Mouse (Mus musculus): ENCODE measurements at regions not wholly inside any gene's neighbourhood (a gene's known extent, or its start where the extent isn't known, plus 50 kb on each side); places are given as distances from the start of the nearest gene placed in this dataset.

DNA sequence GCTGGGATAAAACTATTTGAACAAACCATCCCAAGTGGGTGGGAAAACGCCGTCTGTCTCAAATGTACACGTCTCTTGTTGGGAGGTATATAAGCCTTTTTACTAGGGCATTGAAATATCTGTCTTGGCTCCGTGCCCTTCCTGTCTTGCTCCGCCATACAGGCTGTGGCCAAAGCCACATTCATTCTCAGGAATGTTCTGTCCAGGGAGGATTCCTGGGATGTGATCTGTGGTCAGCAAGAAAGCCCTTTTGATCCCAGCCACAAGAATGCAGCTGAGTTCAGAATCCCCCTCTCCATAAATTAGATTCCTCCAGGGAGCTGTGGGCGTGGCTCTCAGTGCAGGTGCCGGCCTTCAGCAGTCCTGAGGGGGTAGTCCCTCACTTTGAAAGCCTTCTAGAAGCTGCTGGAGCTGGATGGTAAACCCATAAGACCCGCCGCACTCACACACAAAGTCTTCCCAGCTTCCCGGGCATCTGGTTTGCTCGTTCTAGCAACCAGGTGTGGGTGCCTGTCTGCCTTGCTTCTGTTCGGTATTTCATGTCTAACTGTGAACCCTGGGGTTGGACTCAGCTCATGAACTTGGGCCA lies 125.6 kb upstream of the Cdkn3 start:
- Histone ChIP-seq H3K9ac (ENCODE audit: low read length) (no peak overlapping the region), H3K4me3 (ENCODE audit: low read depth, low read length) (no peak overlapping the region), H3K27ac (ENCODE audit: low read depth, low read length) (no peak overlapping the region), H3K27me3 (ENCODE audit: control insufficient read depth, insufficient read depth, low read length) (peaks cover 57% of the 10 kb centered on the region), H3K4me2 (ENCODE audit: low read depth, low read length, severe bottlenecking) (no peak overlapping the region), H3K4me1 (replicated peaks; ENCODE audit: control insufficient read depth, insufficient read depth, low read length) (0 out of 2 replicates have a peak, but pooled peaks cover 4% of the 10 kb centered on the region), H3K36me3 (ENCODE audit: control insufficient read depth, insufficient read depth, low read length) (no peaks in the 10 kb centered on the region), H3K9me3 (ENCODE audit: control insufficient read depth, low read length) (no peaks in the 10 kb centered on the region)
- DNase-seq (ENCODE audit: low spot score) (no peak), ATAC-seq (replicated peaks; ENCODE audit: low FRiP score) (no peak)
- 66% methylated on average over 12 of the region's 12 CpGs for WGBS

DNA sequence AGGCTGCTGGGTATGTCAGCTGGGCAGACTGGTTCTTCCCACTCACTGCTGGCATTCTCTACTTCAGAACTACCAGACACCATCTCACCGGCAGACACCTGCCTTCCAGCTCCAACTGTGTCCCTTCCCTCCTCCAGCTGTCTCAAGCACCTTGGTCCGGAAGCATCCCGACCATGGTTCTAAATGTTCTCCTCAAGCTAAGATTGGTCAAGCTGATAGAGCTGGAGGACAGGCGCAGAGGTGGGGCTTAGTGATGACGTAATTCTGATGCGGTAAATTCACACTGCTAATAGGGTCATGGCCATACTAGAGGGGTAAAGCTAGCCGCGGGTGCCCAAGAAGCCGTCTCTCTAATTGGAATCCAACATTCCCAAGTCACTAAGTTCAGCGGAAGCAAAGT lies 126.1 kb upstream of the Cdkn3 start:
- WGBS = 90% methylated on average over 10 of the region's 10 CpGs
- no peak for DNase-seq (ENCODE audit: low spot score)
- H3K27ac ChIP-seq (ENCODE audit: low read depth, low read length) = no peak overlapping the region
- no peak overlapping the region for H3K4me2 ChIP-seq (ENCODE audit: low read depth, low read length, severe bottlenecking)
- H3K4me1 ChIP-seq (replicated peaks; ENCODE audit: control insufficient read depth, insufficient read depth, low read length) = 0 out of 2 replicates have a peak, but pooled peaks cover 3% of the 10 kb centered on the region
- no peak overlapping the region for H3K9ac ChIP-seq (ENCODE audit: low read length)
- H3K36me3 ChIP-seq (ENCODE audit: control insufficient read depth, insufficient read depth, low read length) = no peaks in the 10 kb centered on the region
- no peak for ATAC-seq (replicated peaks; ENCODE audit: low FRiP score)
- no peak overlapping the region for H3K4me3 ChIP-seq (ENCODE audit: low read depth, low read length)
- H3K9me3 ChIP-seq (ENCODE audit: control insufficient read depth, low read length) = no peaks in the 10 kb centered on the region
- peaks cover 57% of the 10 kb centered on the region for H3K27me3 ChIP-seq (ENCODE audit: control insufficient read depth, insufficient read depth, low read length)

DNA sequence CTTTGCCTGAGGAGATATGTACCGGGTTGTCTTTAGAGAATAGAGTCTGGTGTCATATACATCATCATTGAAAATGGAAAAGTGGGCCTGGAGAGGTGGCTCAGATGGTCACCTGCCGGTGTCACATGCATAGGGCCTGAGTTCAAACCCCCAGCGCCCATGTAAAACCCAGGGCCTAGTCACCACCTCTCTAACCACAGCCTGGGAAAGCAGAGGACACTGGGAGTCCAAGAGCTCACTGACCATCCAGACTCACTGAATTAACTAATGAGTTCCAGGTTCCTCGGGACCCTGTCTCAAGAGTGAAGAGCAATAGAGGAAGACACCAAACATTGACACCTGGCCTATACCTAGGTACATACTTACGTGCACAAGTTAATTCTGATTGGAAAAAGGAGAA lies 132.7 kb upstream of the Cdkn3 start:
- no peak for ATAC-seq (replicated peaks; ENCODE audit: low FRiP score)

DNA sequence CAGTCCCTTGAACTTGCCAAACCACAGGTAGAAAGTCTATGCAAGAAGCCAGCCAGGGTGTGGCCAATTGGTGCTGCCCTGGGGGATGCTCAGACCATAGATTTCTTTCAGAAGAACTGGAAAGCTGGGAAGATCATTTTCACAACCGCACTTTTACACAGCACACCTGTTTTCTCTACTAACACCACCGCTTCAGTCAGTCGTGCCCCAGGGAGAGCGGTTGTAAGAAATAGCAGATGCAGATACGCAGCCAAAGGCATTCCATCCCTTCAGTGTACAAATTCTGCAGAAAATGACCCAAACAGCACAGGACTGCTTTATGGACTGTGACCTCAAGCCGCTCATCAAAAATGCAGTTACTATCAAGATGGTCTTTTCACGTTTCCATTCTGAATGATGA lies 134.6 kb upstream of the Cdkn3 start:
- H3K4me1 ChIP-seq (replicated peaks; ENCODE audit: control insufficient read depth, insufficient read depth, low read length) = no peaks in the 10 kb centered on the region
- H3K4me3 ChIP-seq (ENCODE audit: low read depth, low read length) = no peak overlapping the region
- no peaks in the 10 kb centered on the region for H3K9me3 ChIP-seq (ENCODE audit: control insufficient read depth, low read length)
- no peaks in the 10 kb centered on the region for H3K36me3 ChIP-seq (ENCODE audit: control insufficient read depth, insufficient read depth, low read length)
- DNase-seq (ENCODE audit: low spot score) (no peak), ATAC-seq (replicated peaks; ENCODE audit: low FRiP score) (no peak)
- no peak overlapping the region for H3K27ac ChIP-seq (ENCODE audit: low read depth, low read length)
- H3K27me3 ChIP-seq (ENCODE audit: control insufficient read depth, insufficient read depth, low read length) = no peaks in the 10 kb centered on the region; the same call in 1 of the 2 replicates
- 88% methylated on average over 7 of the region's 7 CpGs for WGBS
- no peak overlapping the region for H3K4me2 ChIP-seq (ENCODE audit: low read depth, low read length, severe bottlenecking)
- H3K9ac ChIP-seq (ENCODE audit: low read length) = no peak overlapping the region

More for the DNA sequence above, 132.7 kb upstream of the Cdkn3 start:
- no peaks in the 10 kb centered on the region for H3K9me3 ChIP-seq (ENCODE audit: control insufficient read depth, low read length)
- no peaks in the 10 kb centered on the region for H3K36me3 ChIP-seq (ENCODE audit: control insufficient read depth, insufficient read depth, low read length)
- H3K4me2 ChIP-seq (ENCODE audit: low read depth, low read length, severe bottlenecking) = no peak overlapping the region
- no peaks in the 10 kb centered on the region for H3K4me1 ChIP-seq (replicated peaks; ENCODE audit: control insufficient read depth, insufficient read depth, low read length)
- DNase-seq (ENCODE audit: low spot score) = no peak
- no peak overlapping the region for H3K27ac ChIP-seq (ENCODE audit: low read depth, low read length)
- peaks cover 3% of the 10 kb centered on the region for H3K27me3 ChIP-seq (ENCODE audit: control insufficient read depth, insufficient read depth, low read length)
- WGBS = 90% methylated on average over 5 of the region's 5 CpGs
- H3K4me3 ChIP-seq (ENCODE audit: low read depth, low read length) = no peak overlapping the region
- H3K9ac ChIP-seq (ENCODE audit: low read length) = no peak overlapping the region

DNA sequence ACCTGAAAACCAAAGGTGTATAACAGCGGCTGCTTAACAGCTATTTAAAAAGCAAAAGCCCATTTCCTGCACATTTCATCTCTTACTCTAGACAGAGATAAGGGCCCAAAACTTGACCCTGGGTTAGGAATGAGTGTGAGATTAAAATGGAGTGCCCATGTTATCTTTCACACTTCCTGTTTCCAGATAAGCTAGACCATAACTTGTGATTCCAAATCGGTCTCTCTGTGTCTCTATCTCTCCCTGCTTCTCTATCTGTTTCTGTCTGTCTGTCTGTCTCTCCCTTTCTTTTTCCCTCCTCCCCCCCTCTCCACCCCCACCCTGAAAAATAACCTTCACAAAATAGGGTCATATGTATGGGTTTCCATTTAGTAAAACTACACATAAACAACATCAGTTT lies 136.7 kb upstream of the Cdkn3 start:
- H3K4me1 ChIP-seq (replicated peaks; ENCODE audit: control insufficient read depth, insufficient read depth, low read length) = no peaks in the 10 kb centered on the region
- H3K27me3 ChIP-seq (ENCODE audit: control insufficient read depth, insufficient read depth, low read length) = no peaks in the 10 kb centered on the region; the same call in 1 of the 2 replicates
- WGBS = 86% methylated on average over 2 of the region's 2 CpGs
- DNase-seq (ENCODE audit: low spot score) (no peak), ATAC-seq (replicated peaks; ENCODE audit: low FRiP score) (no peak)
- no peaks in the 10 kb centered on the region for H3K36me3 ChIP-seq (ENCODE audit: control insufficient read depth, insufficient read depth, low read length)
- no peak overlapping the region for H3K27ac ChIP-seq (ENCODE audit: low read depth, low read length)
- no peak overlapping the region for H3K4me2 ChIP-seq (ENCODE audit: low read depth, low read length, severe bottlenecking)
- no peak overlapping the region for H3K9ac ChIP-seq (ENCODE audit: low read length)
- H3K9me3 ChIP-seq (ENCODE audit: control insufficient read depth, low read length) = no peaks in the 10 kb centered on the region
- H3K4me3 ChIP-seq (ENCODE audit: low read depth, low read length) = no peak overlapping the region

DNA sequence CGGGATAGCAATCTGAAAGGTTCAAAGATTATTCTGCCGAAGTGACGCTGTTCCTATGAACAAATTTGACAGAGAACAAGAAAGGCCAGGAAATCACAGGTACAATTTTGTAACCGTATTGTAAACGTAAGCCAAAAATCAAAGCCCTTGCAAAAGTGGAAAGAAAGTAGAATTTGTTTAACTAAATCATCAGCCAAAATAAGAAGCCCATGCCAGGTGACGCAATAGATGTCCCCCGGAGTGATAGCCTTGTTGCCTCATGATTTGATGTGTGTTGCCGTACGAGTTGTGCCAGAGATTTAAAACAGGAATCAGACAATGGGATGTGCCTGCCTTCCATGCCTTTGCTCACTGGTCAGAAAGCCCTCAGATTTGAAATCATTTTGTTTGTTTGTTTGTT lies 144.3 kb upstream of the Cdkn3 start:
- Histone ChIP-seq H3K9ac (ENCODE audit: low read length) (no peak overlapping the region), H3K27me3 (ENCODE audit: control insufficient read depth, insufficient read depth, low read length) (no peaks in the 10 kb centered on the region), H3K4me1 (replicated peaks; ENCODE audit: control insufficient read depth, insufficient read depth, low read length) (no peaks in the 10 kb centered on the region), H3K4me2 (ENCODE audit: low read depth, low read length, severe bottlenecking) (no peak overlapping the region), H3K4me3 (ENCODE audit: low read depth, low read length) (no peak overlapping the region), H3K9me3 (ENCODE audit: control insufficient read depth, low read length) (no peaks in the 10 kb centered on the region), H3K36me3 (ENCODE audit: control insufficient read depth, insufficient read depth, low read length) (no peaks in the 10 kb centered on the region), H3K27ac (ENCODE audit: low read depth, low read length) (no peak overlapping the region)
- DNase-seq (ENCODE audit: low spot score) (no peak), ATAC-seq (replicated peaks; ENCODE audit: low FRiP score) (no peak)
- WGBS = 85% methylated on average over 9 of the region's 9 CpGs

DNA sequence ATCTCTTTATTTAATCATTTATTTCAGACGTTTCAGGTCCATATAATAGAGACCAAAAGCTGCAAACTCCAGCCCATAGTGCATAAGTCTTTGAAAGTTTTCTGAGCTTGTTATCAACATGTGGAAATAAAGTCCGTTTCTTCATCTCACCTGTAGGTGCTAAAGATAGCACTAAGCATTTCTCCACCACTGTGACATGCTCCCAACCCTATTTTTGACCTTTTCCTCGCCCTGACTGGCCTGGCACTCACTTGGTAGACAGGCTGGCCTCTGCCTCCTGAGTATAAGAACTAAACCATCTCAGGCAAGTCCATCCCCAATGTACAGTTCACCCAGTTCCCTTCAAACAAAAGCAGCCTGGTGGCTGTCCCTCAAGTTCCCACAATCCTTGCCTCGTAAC lies 145.4 kb upstream of the Cdkn3 start:
- Histone ChIP-seq H3K27ac (ENCODE audit: low read depth, low read length) (no peak overlapping the region), H3K9me3 (ENCODE audit: control insufficient read depth, low read length) (no peaks in the 10 kb centered on the region), H3K4me1 (replicated peaks; ENCODE audit: control insufficient read depth, insufficient read depth, low read length) (no peaks in the 10 kb centered on the region), H3K27me3 (ENCODE audit: control insufficient read depth, insufficient read depth, low read length) (no peaks in the 10 kb centered on the region), H3K4me2 (ENCODE audit: low read depth, low read length, severe bottlenecking) (no peak overlapping the region), H3K9ac (ENCODE audit: low read length) (no peak overlapping the region), H3K36me3 (ENCODE audit: control insufficient read depth, insufficient read depth, low read length) (no peaks in the 10 kb centered on the region), H3K4me3 (ENCODE audit: low read depth, low read length) (no peak overlapping the region)
- no peak for ATAC-seq (replicated peaks; ENCODE audit: low FRiP score)
- DNase-seq (ENCODE audit: low spot score) = no peak
- 80% methylated on average over 4 of the region's 4 CpGs for WGBS

DNA sequence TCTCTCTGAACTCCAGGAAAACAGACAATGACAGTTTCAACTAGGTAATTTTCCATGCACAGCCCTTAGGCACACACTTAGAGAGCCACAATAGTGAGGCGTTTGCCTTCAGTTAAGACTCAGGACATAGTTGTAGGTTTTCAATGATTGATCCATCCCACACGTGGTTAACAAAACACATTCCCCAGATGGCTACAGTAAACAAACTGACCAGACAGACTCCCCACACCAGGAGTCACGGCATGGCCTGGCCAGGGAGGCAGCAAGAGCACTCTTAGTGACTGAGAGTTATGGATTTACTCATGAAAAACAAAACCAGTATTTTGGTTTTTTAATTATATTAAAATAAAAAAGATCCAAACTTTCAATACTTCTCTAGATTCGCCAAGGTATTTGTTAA lies 146.6 kb upstream of the Cdkn3 start:
- Histone ChIP-seq H3K36me3 (ENCODE audit: control insufficient read depth, insufficient read depth, low read length) (no peaks in the 10 kb centered on the region), H3K9ac (ENCODE audit: low read length) (no peak overlapping the region), H3K4me2 (ENCODE audit: low read depth, low read length, severe bottlenecking) (no peak overlapping the region), H3K4me3 (ENCODE audit: low read depth, low read length) (no peak overlapping the region), H3K4me1 (replicated peaks; ENCODE audit: control insufficient read depth, insufficient read depth, low read length) (no peaks in the 10 kb centered on the region), H3K27me3 (ENCODE audit: control insufficient read depth, insufficient read depth, low read length) (no peaks in the 10 kb centered on the region), H3K9me3 (ENCODE audit: control insufficient read depth, low read length) (no peaks in the 10 kb centered on the region), H3K27ac (ENCODE audit: low read depth, low read length) (no peak overlapping the region)
- WGBS = 61% methylated on average over 4 of the region's 4 CpGs
- no peak for DNase-seq (ENCODE audit: low spot score)
- ATAC-seq (replicated peaks; ENCODE audit: low FRiP score) = no peak

DNA sequence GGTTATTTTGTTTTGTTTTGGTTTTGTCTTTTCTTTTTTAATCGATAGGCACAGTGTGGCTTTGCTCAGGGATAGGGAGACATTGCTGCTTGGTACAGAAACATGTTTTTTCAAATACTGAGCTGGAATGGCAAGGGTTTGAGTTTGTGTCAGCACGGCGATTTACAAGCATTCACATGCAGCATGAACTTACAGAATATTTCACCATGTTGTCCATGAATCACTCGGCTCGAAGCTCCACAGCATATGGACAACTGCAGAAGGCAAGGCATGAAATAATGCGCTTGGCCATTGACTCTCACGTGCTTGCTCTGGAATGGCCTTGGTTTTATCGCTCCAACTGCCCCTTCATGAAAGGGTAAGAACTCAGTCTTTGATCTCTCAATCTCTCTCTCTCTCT lies 147.1 kb upstream of the Cdkn3 start:
- WGBS = 89% methylated on average over 8 of the region's 8 CpGs
- ATAC-seq (replicated peaks; ENCODE audit: low FRiP score) = no peak

More for the DNA sequence above, 147.1 kb upstream of the Cdkn3 start:
- Histone ChIP-seq H3K27ac (ENCODE audit: low read depth, low read length) (no peak overlapping the region), H3K4me3 (ENCODE audit: low read depth, low read length) (no peak overlapping the region), H3K9me3 (ENCODE audit: control insufficient read depth, low read length) (no peaks in the 10 kb centered on the region), H3K4me2 (ENCODE audit: low read depth, low read length, severe bottlenecking) (no peak overlapping the region), H3K27me3 (ENCODE audit: control insufficient read depth, insufficient read depth, low read length) (no peaks in the 10 kb centered on the region), H3K36me3 (ENCODE audit: control insufficient read depth, insufficient read depth, low read length) (no peaks in the 10 kb centered on the region), H3K9ac (ENCODE audit: low read length) (no peak overlapping the region), H3K4me1 (replicated peaks; ENCODE audit: control insufficient read depth, insufficient read depth, low read length) (no peaks in the 10 kb centered on the region)
- no peak for DNase-seq (ENCODE audit: low spot score)

Data from forebrain, embryonic 11.5 days (tissue).